Mouse (Mus musculus): ENCODE results near the gene Tceanc2.

DNA sequence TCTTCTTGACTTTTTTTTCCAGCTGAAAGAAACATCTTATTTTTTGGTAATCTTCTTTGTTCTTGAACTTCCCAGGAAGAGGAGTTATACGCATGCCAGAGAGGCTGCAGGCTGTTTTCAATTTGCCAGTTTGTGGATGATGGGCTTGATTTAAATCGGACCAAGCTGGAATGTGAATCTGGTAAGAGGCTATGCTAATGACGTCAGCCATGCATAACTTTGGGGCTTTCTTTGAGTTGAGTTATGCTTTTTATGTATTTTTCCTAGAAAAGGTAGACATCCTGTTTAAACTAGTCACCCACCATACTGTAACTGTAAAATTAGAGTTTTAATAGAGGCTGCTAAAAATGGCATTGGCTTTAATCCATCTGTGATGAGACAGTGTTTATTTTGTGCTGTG lies 6.8 kb upstream of the Tceanc2 start:
- TF ChIP-seq CTCF (conservative IDR thresholded peaks at IDR 0.05 in 1 of 2, IDR thresholded peaks at IDR 0.05 in 1 of 2; ENCODE audit: low read depth in 2 of 2, low read length in 2 of 2) (no peak), CHD1 (IDR thresholded peaks at IDR 0.05; ENCODE audit: low read depth, low read length) (no peak), ELF1 (IDR thresholded peaks at IDR 0.05; ENCODE audit: low read depth, low read length) (no peak), KAT2A (IDR thresholded peaks at IDR 0.05; ENCODE audit: insufficient replicate concordance, low read length) (no peak), POLR2A (IDR thresholded peaks at IDR 0.05; ENCODE audit: low read depth, low read length) (no peak), TCF12 (IDR thresholded peaks at IDR 0.05; ENCODE audit: low read depth, low read length) (no peak), EP300 (IDR thresholded peaks at IDR 0.05; ENCODE audit: low read length) (no peak), GABPA (IDR thresholded peaks at IDR 0.05; ENCODE audit: insufficient replicate concordance, low read depth, low read length) (no peak), E2F4 (IDR thresholded peaks at IDR 0.05; ENCODE audit: insufficient replicate concordance, low read depth, low read length) (no peak), JUND (conservative IDR thresholded peaks at IDR 0.05; ENCODE audit: low read depth, low read length) (no peak), RCOR1 (conservative IDR thresholded peaks at IDR 0.05; ENCODE audit: low read depth, low read length) (no peak), ZC3H11A (IDR thresholded peaks at IDR 0.05; ENCODE audit: low read depth, low read length) (no peak), NELFE (IDR thresholded peaks at IDR 0.05; ENCODE audit: low read depth, low read length) (no peak)

Measured in CH12.LX (cell line).